Mouse (Mus musculus) cortical plate, adult 2 months (tissue): ENCODE measurements at regions not wholly inside any gene's neighbourhood (a gene's known extent, or its start where the extent isn't known, plus 50 kb on each side); places are given as distances from the start of the nearest gene placed in this dataset.

Source experiments
- CTCF ChIP-seq: fragments of 200-500 bp; IDR thresholded peaks from 2 replicates; pipeline ENCODE4 v1.5.1; 2011; ENCODE audit warnings: mild to moderate bottlenecking, control low read depth, low read length; ENCODE audit not compliant: insufficient read depth; ENCODE audit errors: extremely low read depth
- POLR2A ChIP-seq: fragments of 200-500 bp; IDR thresholded peaks from 2 replicates; pipeline ENCODE4 v1.6.1; 2011; ENCODE audit warnings: mild to moderate bottlenecking, low read length, control low read depth; ENCODE audit not compliant: insufficient read depth; ENCODE audit errors: extremely low read depth

GRCm38 (mm10) chr8:8193036-8193435, 468.0 kb downstream of the Efnb2 start:
- TF ChIP-seq CTCF (no peak), POLR2A (no peak)
